Mouse (Mus musculus) frontal cortex, postnatal 25 days (tissue): ENCODE measurements around the gene Dnah8.

Experiments used
- DNase-seq, 2 experiments: peaks; one replicate each; pipeline ENCODE4 v3.0.0; 2022; ENCODE audit warnings: low spot score in 2 of 2

Gene Dnah8

GRCm38 (mm10) chr17:30819134-30819533 is 195.0 kb downstream of the Dnah8 start:
- DNase-seq = no peak

GRCm38 (mm10) chr17:30821115-30821514 is 197.0 kb downstream of the Dnah8 start:
- no peak for DNase-seq

- no peak for DNase-seq
Observed at GRCm38 (mm10) chr17:30824473-30824872, 200.3 kb downstream of the Dnah8 start.

DNA sequence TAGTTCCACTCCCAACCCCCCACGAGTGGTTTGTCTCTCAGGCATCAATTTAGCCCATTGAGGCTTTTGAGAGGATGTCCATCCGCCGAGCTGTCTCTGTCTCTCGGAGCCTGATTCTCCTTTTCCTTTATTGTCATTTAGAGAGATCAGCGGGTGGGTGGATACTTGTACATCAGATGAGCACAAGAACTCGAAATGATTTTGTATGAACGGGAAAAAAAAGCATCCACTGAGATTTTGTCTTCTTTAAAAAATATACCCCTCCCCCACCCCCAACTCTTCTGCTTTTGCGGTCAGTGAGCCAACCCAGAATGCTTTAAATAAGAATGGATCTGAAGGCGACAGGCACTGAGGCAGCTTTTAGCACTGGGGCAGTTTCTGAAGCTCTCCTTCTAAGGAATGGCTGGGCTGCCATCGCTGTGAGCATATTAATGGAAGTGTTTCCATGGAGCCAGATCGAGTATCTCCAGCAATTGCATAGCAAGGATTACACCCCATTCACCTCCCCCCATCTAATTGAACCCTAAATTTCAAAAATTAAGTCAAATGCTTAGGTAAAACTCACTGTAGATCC is 201.7 kb downstream of the Dnah8 start:
- no peak for DNase-seq

DNA sequence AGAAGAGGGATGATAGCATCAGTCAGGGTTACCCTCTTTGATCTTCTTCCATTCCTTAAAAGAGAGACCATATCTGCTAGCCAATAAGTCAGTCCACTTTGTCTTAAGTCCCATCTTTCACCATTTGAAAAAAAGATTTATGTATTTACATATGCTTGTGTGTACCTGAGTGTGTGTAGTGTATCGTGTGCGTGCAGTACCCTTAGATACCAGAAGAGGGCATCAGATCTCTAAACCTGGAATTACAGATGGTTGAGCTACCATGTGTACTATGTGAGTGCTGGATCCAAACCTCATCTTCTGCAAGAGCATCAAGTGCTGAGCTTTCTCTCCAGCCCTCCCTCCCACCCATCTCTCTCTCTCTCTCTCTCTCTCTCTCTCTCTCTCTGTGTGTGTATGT is 207.0 kb downstream of the Dnah8 start:
- DNase-seq = no peak

- no peak for DNase-seq
Observed at GRCm38 (mm10) chr17:30835419-30835818, 211.3 kb downstream of the Dnah8 start.

- DNase-seq = no peak
Observed at GRCm38 (mm10) chr17:30837031-30837430, 212.9 kb downstream of the Dnah8 start.

- DNase-seq = no peak
Observed at GRCm38 (mm10) chr17:30840046-30840445, 215.9 kb downstream of the Dnah8 start.

- no peak for DNase-seq
Observed at GRCm38 (mm10) chr17:30842312-30842711, 218.2 kb downstream of the Dnah8 start.

GRCm38 (mm10) chr17:30844321-30844791 is 220.2 kb downstream of the Dnah8 start:
- DNase-seq = peak in 1 of 2 experiments; percentile 33

DNA sequence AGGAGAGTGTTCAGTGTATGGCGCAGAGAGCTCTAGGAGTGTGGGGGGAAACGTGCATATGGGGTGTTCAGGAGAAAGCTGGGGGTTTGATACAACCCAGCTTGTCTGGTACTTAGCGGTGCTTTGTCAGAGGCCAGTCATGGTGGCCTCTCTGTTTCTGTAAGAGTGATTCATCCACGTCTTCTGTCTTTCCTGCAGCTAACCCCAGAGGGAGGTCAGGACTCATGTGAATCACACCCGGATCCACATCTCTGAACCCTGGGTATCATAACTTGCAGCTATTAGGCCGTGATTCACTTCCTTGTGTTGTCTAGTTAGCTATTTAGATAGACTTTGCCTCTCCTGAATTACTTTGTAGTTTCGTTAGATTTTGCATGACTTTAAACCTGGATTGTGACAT is 223.3 kb downstream of the Dnah8 start:
- no peak for DNase-seq

GRCm38 (mm10) chr17:30848086-30848485 is 223.9 kb downstream of the Dnah8 start:
- no peak for DNase-seq

DNA sequence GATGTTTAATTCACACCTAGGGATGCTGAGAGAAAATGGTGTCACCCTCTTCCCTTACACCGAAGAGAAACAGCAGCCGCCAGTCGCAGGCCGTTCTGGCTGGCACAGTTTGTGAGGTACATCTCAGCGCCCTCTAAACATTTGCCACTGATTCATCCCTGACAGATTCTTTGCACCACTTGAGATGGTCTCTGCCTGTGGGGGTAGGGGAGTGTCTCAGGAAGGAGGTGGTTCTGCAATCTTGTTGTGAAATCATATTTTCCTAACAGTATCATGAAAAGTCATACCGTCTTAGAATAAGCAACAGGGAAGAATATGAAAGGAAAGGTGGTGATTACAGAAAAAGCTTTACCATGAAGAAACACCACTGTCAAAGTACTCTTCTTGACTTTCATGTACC is 224.7 kb downstream of the Dnah8 start:
- DNase-seq = no peak

DNA sequence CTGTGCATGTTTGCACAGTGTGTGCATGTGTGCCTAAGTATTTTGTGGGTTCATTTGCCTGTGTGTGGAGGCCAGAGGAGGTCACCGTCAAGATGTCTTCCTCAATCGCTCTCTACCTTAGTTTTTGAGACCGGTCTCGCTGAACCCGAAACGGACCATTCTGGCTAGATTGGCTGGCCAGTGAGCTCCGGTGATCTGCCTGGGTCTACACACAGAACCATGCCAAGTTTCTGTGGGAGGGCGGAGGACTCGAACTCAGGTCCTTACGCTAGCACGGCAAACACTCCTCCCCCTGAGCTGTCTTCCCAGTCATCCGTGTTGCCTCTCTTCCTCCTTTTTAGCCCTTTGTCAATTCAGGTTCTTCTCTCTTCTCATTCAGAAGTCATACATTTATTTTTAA is 225.7 kb downstream of the Dnah8 start:
- DNase-seq = no peak

GRCm38 (mm10) chr17:30852345-30852744 is 228.2 kb downstream of the Dnah8 start:
- DNase-seq = no peak

DNA sequence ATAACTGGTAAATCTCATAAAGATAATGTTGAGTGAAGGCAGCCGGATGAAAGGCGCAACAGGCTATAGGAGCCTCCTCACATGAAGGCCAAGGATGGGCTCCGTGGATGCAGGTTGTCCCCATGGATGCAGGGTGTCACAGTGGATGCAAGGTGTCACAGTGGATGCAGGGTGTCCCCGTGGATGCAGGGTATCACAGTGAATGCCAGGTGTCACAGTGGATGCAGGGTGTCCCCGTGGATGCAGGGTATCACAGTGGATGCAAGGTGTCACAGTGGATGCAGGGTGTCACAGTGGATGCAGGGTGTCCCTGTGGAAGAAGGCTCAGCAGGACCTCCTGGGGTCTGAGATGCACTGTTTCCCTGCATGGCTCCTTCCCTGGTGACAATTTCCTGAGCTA is 233.2 kb downstream of the Dnah8 start:
- DNase-seq = no peak

GRCm38 (mm10) chr17:30858586-30859259 is 234.6 kb downstream of the Dnah8 start:
- DNase-seq = no peak

- DNase-seq = no peak
Observed at GRCm38 (mm10) chr17:30859989-30860585, 235.9 kb downstream of the Dnah8 start.

DNA sequence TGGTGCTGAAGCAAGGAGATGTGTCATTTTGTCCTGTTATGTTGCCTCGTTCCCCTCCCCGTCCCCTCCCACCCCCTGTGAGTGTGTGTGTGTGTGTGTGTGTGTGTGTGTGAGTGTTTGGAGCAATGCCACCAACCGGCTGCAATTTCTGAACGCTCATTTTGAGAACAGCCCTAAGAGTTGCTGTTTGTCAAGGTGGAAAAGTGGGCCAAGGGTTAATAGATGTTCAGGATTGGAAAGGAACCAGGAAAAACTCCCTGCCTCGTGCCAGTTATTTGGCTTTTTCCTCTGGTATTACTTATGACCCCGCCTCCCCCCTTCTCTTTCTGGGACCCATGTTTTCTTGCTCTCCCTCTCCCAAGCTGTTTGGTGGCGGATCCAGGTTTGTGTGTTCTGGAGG is 236.5 kb downstream of the Dnah8 start:
- DNase-seq = no peak

DNA sequence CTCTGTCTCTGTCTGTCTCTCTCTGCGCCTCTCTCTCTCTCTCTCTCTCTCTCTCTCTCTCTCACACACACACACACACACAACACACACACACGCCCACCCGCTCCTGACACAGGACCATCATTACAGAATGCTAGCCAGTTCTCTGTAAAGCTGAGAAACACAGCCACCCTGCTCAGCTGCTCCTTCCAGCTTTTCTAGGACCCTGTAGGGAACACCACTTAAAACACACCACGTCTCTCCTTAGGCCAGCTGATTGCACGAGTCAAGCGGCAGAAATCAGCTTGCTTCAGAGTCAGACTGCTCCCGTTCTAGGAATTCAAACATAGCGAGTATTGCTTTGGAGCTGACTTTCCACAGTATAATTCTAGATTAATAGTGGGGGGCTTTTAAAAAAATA is 242.1 kb downstream of the Dnah8 start:
- no peak for DNase-seq

- no peak for DNase-seq
Observed at GRCm38 (mm10) chr17:30866966-30867365, 242.8 kb downstream of the Dnah8 start.

DNA sequence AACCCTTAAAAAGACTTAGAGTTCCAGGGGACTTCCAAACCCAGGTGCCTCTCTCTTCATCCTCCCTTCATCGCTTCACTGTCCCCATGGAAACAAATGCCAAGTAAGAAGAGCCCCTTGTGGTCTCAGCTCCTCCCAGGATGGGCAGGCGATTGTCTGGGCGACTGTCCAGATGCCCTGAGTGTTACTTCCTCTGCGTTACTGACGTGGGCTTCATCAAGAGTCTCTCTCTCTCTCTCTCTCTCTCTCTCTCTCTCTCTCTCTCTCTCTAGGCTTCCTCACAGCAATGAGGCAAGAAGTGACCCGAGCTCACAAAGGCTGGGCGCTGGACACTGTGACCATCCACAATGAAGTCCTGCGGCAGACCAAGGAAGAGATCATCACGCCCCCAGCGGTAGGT is 246.9 kb downstream of the Dnah8 start:
- no peak for DNase-seq

- no peak for DNase-seq
Observed at GRCm38 (mm10) chr17:30874276-30874675, 250.1 kb downstream of the Dnah8 start.
